Mouse (Mus musculus): ENCODE data around the gene Coa4. TPM values are rescaled to one million over a fixed set of nuclear protein-coding genes. Genes with fewer than 3 reads are reported as not detected.
A peak's percentile ranks its signal among the peaks of the same experiment; 100 is the strongest.

Coa4 gene
- polyA plus RNA-seq, 1 experiment, result 8.3 TPM

DNA sequence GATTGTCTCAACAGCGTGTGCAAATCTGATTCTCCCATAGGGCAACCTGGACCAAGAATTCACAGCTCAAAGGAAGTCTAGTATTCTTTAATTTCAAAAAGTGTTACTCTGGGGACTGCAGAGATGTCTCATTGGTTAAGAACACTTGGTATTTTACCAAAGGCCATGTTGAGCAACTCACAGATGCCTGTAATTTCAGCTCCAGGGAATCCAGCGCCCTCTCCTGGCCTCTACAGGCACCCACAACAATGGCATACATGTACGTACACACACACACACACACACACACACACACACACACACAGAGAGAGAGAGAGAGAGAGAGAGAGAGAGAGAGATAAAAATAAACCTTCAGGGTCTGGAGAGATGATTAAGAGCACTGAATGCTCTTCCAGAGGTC is 14.6 kb upstream of the Coa4 start:
- H3K4me3 ChIP-seq (ENCODE audit: insufficient read depth, low read length), result no peak overlapping the region
- H3K27ac ChIP-seq (ENCODE audit: insufficient read depth, low read length), result no peak overlapping the region
- no peaks in the 10 kb centered on the region for H3K4me1 ChIP-seq (ENCODE audit: control insufficient read depth, insufficient read depth, low read length)
- no peak for TF ChIP-seq POLR2A (IDR thresholded peaks at IDR 0.05; ENCODE audit: extremely low read depth, insufficient read depth, low read length)
- TF ChIP-seq CTCF (IDR thresholded peaks at IDR 0.05; ENCODE audit: extremely low read depth, insufficient read depth, low read length), result no peak

DNA sequence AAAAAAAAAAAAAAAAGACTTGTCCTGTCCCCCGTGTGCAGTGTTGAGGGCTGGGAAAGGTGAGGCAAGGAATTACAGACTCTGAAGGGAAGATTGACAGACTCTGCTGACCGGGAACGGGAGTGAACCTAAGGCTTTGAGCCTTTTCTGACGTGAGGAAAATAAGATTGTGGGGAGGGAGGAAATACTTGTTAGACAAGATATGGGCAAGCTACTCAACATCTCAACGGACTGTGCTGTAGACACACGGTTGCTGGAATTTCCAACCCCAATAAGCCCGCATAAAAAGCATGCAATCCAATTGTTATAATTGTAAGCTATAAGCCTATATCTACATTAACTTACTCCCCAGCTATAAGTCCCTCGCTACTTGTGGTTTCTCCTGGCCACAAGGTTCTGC is 12.2 kb upstream of the Coa4 start:
- H3K4me1 ChIP-seq (ENCODE audit: control insufficient read depth, insufficient read depth, low read length), result no peaks in the 10 kb centered on the region
- TF ChIP-seq CTCF (IDR thresholded peaks at IDR 0.05; ENCODE audit: extremely low read depth, insufficient read depth, low read length) (no peak), POLR2A (IDR thresholded peaks at IDR 0.05; ENCODE audit: extremely low read depth, insufficient read depth, low read length) (no peak)
- no peak overlapping the region for H3K4me3 ChIP-seq (ENCODE audit: insufficient read depth, low read length)
- no peak overlapping the region for H3K27ac ChIP-seq (ENCODE audit: insufficient read depth, low read length)

DNA sequence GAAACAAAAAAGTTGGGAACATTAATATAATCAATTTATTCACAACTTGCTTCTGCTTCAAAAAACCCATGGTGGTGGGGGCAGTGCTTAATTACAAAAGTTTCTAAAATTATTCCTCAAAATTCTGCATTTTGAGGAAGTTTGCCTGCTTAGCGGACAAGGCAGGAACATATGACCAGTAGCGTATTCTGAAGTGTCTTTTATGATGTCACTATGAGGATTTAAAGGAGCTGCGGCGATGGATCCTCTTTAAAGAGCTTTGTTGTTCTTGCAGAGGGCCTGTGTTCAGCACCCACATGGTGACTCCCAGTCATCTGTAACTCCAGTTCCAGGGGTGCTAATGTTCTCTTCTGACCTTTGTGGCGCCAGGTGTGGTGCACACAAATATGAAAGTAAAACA is 6.1 kb upstream of the Coa4 start:
- H3K27ac ChIP-seq (ENCODE audit: insufficient read depth, low read length), result no peak overlapping the region
- H3K4me3 ChIP-seq (ENCODE audit: insufficient read depth, low read length), result no peak overlapping the region
- H3K4me1 ChIP-seq (ENCODE audit: control insufficient read depth, insufficient read depth, low read length), result no peaks in the 10 kb centered on the region
- TF ChIP-seq POLR2A (IDR thresholded peaks at IDR 0.05; ENCODE audit: extremely low read depth, insufficient read depth, low read length) (no peak), CTCF (IDR thresholded peaks at IDR 0.05; ENCODE audit: extremely low read depth, insufficient read depth, low read length) (no peak)

DNA sequence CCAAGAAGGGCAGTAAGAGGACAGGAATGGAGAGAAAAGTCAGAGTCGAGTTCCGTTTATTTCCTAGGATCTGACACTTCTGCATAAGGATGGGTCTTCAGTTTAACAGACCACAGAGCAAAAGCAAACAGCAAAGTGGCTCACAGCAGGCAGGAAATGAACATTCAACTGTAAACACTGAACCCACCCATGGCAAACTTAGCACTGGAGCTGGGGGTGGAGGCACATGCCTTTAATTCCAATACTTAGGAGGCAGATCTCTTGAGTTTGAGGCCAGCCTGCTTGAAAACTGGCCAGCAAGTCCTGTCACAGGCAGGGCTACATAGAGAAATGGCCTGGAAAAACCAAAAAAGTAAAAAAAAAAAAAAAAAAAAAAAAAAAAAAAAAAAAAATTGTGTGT is 3.4 kb upstream of the Coa4 start:
- TF ChIP-seq POLR2A (IDR thresholded peaks at IDR 0.05; ENCODE audit: extremely low read depth, insufficient read depth, low read length) (no peak), CTCF (IDR thresholded peaks at IDR 0.05; ENCODE audit: extremely low read depth, insufficient read depth, low read length) (no peak)
- Histone ChIP-seq H3K27ac (ENCODE audit: insufficient read depth, low read length) (no peak overlapping the region), H3K4me3 (ENCODE audit: insufficient read depth, low read length) (no peak overlapping the region), H3K4me1 (ENCODE audit: control insufficient read depth, insufficient read depth, low read length) (no peaks in the 10 kb centered on the region)

GRCm38 (mm10) chr7:100534216-100534615 is 2.7 kb upstream of the Coa4 start:
- no peak for TF ChIP-seq POLR2A (IDR thresholded peaks at IDR 0.05; ENCODE audit: extremely low read depth, insufficient read depth, low read length)
- no peak for TF ChIP-seq CTCF (IDR thresholded peaks at IDR 0.05; ENCODE audit: extremely low read depth, insufficient read depth, low read length)
- Histone ChIP-seq H3K27ac (ENCODE audit: insufficient read depth, low read length) (no peak overlapping the region), H3K4me1 (ENCODE audit: control insufficient read depth, insufficient read depth, low read length) (no peaks in the 10 kb centered on the region), H3K4me3 (ENCODE audit: insufficient read depth, low read length) (no peak overlapping the region)

- Histone ChIP-seq H3K4me1 (ENCODE audit: control insufficient read depth, insufficient read depth, low read length) (no peaks in the 10 kb centered on the region), H3K27ac (ENCODE audit: insufficient read depth, low read length) (no peak overlapping the region), H3K4me3 (ENCODE audit: insufficient read depth, low read length) (no peak overlapping the region)
- TF ChIP-seq POLR2A (IDR thresholded peaks at IDR 0.05; ENCODE audit: extremely low read depth, insufficient read depth, low read length) (no peak), CTCF (IDR thresholded peaks at IDR 0.05; ENCODE audit: extremely low read depth, insufficient read depth, low read length) (no peak)
Measured at GRCm38 (mm10) chr7:100535831-100536230, 1.0 kb upstream of the Coa4 start.

DNA sequence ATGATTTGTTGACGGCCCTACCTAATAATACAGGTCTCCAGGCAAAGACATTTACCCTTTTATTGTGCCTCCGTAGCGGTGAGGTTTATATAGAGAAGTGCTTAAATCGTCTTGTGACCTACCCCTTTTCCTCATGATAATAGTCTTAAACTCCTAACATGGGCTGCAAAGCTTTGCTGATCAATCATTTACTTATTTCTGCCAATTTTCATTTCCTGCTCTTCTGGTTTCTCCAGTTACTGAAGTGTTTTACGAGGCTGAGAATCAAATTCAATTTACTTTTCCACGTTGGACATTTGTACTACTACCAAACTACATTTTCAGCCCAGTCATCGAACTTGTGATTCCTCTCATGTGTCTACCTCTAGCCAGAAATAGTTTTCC is 640 bp downstream of the Coa4 start:
- H3K4me1 ChIP-seq (ENCODE audit: control insufficient read depth, insufficient read depth, low read length), result no peaks in the 10 kb centered on the region
- peak overlapping the region; percentile 49; the same call in 1 of the 2 replicates for H3K4me3 ChIP-seq (ENCODE audit: insufficient read depth, low read length)
- no peak overlapping the region for H3K27ac ChIP-seq (ENCODE audit: insufficient read depth, low read length)
- TF ChIP-seq CTCF (IDR thresholded peaks at IDR 0.05; ENCODE audit: extremely low read depth, insufficient read depth, low read length), result no peak
- TF ChIP-seq POLR2A (IDR thresholded peaks at IDR 0.05; ENCODE audit: extremely low read depth, insufficient read depth, low read length), result no peak

DNA sequence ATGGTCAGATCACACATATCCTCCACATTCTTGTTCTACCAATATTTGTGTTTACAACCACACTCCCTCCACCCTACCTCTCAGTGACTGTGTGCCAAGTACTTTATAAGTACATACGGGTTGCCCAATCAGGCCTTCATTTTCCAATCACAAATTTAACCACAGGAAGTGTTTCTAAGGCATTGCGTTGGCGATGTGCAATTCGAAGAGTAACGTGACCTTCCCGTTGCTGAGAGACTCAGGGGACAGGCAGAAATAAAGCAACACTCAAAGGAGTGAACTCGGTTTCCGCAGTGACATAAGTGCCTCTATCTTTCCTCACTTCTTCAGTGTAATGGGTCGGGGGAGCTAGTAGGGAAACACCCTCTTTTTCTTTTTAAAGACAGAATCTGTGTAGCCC is 2.6 kb downstream of the Coa4 start:
- Histone ChIP-seq H3K4me1 (ENCODE audit: control insufficient read depth, insufficient read depth, low read length) (no peaks in the 10 kb centered on the region), H3K4me3 (ENCODE audit: insufficient read depth, low read length) (no peak overlapping the region), H3K27ac (ENCODE audit: insufficient read depth, low read length) (no peak overlapping the region)
- TF ChIP-seq POLR2A (IDR thresholded peaks at IDR 0.05; ENCODE audit: extremely low read depth, insufficient read depth, low read length) (no peak), CTCF (IDR thresholded peaks at IDR 0.05; ENCODE audit: extremely low read depth, insufficient read depth, low read length) (no peak)

GRCm38 (mm10) chr7:100544437-100544836 is 7.6 kb downstream of the Coa4 start:
- no peak overlapping the region for H3K4me3 ChIP-seq (ENCODE audit: insufficient read depth, low read length)
- no peaks in the 10 kb centered on the region for H3K4me1 ChIP-seq (ENCODE audit: control insufficient read depth, insufficient read depth, low read length)
- no peak overlapping the region for H3K27ac ChIP-seq (ENCODE audit: insufficient read depth, low read length)
- TF ChIP-seq CTCF (IDR thresholded peaks at IDR 0.05; ENCODE audit: extremely low read depth, insufficient read depth, low read length) (no peak), POLR2A (IDR thresholded peaks at IDR 0.05; ENCODE audit: extremely low read depth, insufficient read depth, low read length) (no peak)

DNA sequence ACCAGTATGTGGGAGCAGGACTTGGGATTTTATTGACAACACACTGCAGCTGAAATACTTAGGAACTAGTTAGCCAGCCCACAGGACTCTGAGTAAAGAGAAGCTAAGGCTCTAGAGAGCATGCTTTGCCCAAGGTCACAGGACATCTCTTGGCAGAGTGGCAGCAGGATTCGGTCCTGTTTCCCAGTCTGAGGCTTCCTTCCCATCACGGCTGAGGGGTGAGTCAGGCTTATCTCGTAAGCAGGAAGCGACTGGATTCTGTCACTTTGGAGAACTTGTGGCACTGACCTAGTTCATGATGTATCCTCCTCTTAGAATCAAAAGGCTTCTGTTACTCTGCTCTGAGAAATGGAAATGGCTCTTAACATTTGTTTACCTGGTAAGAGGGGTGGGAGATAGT is 10.8 kb downstream of the Coa4 start:
- H3K4me1 ChIP-seq (ENCODE audit: control insufficient read depth, insufficient read depth, low read length), result peaks cover 2% of the 10 kb centered on the region
- H3K27ac ChIP-seq (ENCODE audit: insufficient read depth, low read length), result no peak overlapping the region
- TF ChIP-seq POLR2A (IDR thresholded peaks at IDR 0.05; ENCODE audit: extremely low read depth, insufficient read depth, low read length) (no peak), CTCF (IDR thresholded peaks at IDR 0.05; ENCODE audit: extremely low read depth, insufficient read depth, low read length) (no peak)

DNA sequence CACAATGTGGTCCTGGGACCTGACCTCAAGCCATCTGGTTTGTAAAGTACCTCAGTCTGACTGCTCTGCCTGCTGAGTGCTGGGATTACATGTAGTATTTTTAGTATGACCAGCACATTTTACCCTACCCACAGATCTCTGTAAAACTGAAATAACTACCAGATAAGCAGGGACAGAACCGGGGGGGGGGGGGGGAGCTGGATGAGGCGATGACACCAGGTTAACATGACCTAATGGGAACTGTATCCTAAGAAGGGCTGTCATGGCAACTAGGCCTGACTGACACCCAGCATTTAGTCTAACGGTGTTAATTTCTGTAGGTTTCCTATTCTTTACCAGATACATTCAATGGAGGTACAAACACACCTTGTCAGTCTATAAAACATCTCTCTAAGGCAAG is 12.9 kb downstream of the Coa4 start:
- Histone ChIP-seq H3K27ac (ENCODE audit: insufficient read depth, low read length) (no peak overlapping the region), H3K4me3 (ENCODE audit: insufficient read depth, low read length) (no peak overlapping the region), H3K4me1 (ENCODE audit: control insufficient read depth, insufficient read depth, low read length) (peaks cover 2% of the 10 kb centered on the region)
- TF ChIP-seq CTCF (IDR thresholded peaks at IDR 0.05; ENCODE audit: extremely low read depth, insufficient read depth, low read length) (no peak), POLR2A (IDR thresholded peaks at IDR 0.05; ENCODE audit: extremely low read depth, insufficient read depth, low read length) (no peak)

More for the DNA sequence above, 10.8 kb downstream of the Coa4 start:
- H3K4me3 ChIP-seq (ENCODE audit: insufficient read depth, low read length), result no peak overlapping the region

Data from cortical plate, adult 2 months (tissue).